Mouse (Mus musculus): ENCODE data around the gene Scarb1. TPM values are rescaled to one million over a fixed set of nuclear protein-coding genes. Genes with fewer than 3 reads are reported as not detected.

The Scarb1 gene
- polyA plus RNA-seq, 1 experiment from 2014 or later: 51.6 TPM

Other genes starting within 250 kb of the Scarb1 start
- gene Ncor2, start 161.9 kb downstream of the Scarb1 start, polyA plus RNA-seq (2015; fragmentation: Nextera tagmentation; extraction: Ambion mirVana): 19.9 and 22.9 TPM in 2 replicates
- gene Gm10382, start 48.2 kb upstream of the Scarb1 start, polyA plus RNA-seq (2015; fragmentation: Nextera tagmentation; extraction: Ambion mirVana): 0.30 and 0.51 TPM in 2 replicates
- gene Ubc, start 49.1 kb upstream of the Scarb1 start, polyA plus RNA-seq (2015; fragmentation: Nextera tagmentation; extraction: Ambion mirVana): 1,506 and 1,517 TPM in 2 replicates
- gene Dhx37, start 93.0 kb upstream of the Scarb1 start, polyA plus RNA-seq (2015; fragmentation: Nextera tagmentation; extraction: Ambion mirVana): 12.4 and 12.8 TPM in 2 replicates
- gene Bri3bp, start 100.5 kb upstream of the Scarb1 start, polyA plus RNA-seq (2015; fragmentation: Nextera tagmentation; extraction: Ambion mirVana): 38.3 and 41.6 TPM in 2 replicates
- gene Aacs, start 134.7 kb upstream of the Scarb1 start, polyA plus RNA-seq (2015; fragmentation: Nextera tagmentation; extraction: Ambion mirVana): 100 and 125 TPM in 2 replicates
- gene Tmem132b, start 190.7 kb upstream of the Scarb1 start, polyA plus RNA-seq (2015; fragmentation: Nextera tagmentation; extraction: Ambion mirVana): 5.5 and 6.6 TPM in 2 replicates

Measured in midbrain, embryonic 16.5 days (tissue).